Mouse (Mus musculus): ENCODE measurements around the gene Zfp853. TPM values are rescaled to one million over a fixed set of nuclear protein-coding genes. Genes with fewer than 3 reads are reported as not detected.

The Zfp853 gene
- total RNA-seq, 4 experiments from 2014 or later: 0.12 TPM; not detected in 3

- no peak for DNase-seq (ENCODE audit: low spot score)
These were observed 1.4 kb upstream of the Zfp853 start for GRCm38 (mm10) chr5:143294862-143295261.

- no peak for DNase-seq (ENCODE audit: low spot score)
These were observed 544 bp downstream of the Zfp853 start for GRCm38 (mm10) chr5:143292879-143293278.

- DNase-seq (ENCODE audit: low spot score): no peak
These were observed 4.1 kb downstream of the Zfp853 start for GRCm38 (mm10) chr5:143289299-143289698.

- no peak for DNase-seq (ENCODE audit: low spot score)
These were observed 5.0 kb downstream of the Zfp853 start for GRCm38 (mm10) chr5:143288378-143288911.

GRCm38 (mm10) chr5:143287774-143288328 is 5.6 kb downstream of the Zfp853 start:
- no peak for DNase-seq (ENCODE audit: low spot score)

GRCm38 (mm10) chr5:143284762-143285161 is 8.7 kb downstream of the Zfp853 start:
- DNase-seq (ENCODE audit: low spot score): no peak

GRCm38 (mm10) chr5:143279247-143279646 is 14.2 kb downstream of the Zfp853 start:
- no peak for DNase-seq (ENCODE audit: low spot score)

GRCm38 (mm10) chr5:143275761-143276160 is 17.7 kb downstream of the Zfp853 start:
- DNase-seq (ENCODE audit: low spot score): no peak

GRCm38 (mm10) chr5:143272540-143273330 is 20.7 kb downstream of the Zfp853 start:
- no peak for DNase-seq (ENCODE audit: low spot score)

- no peak for DNase-seq (ENCODE audit: low spot score)
These were observed 21.3 kb downstream of the Zfp853 start for GRCm38 (mm10) chr5:143272108-143272507.

- DNase-seq (ENCODE audit: low spot score): peak; percentile 15
These were observed 21.8 kb downstream of the Zfp853 start for GRCm38 (mm10) chr5:143271642-143272041.

GRCm38 (mm10) chr5:143270151-143270519 is 23.3 kb downstream of the Zfp853 start:
- no peak for DNase-seq (ENCODE audit: low spot score)

GRCm38 (mm10) chr5:143269363-143270150 is 23.9 kb downstream of the Zfp853 start, which contains the start of gene Zfp316:
Zfp316 (minus strand) TSS chr5:143270022.
- DNase-seq (ENCODE audit: low spot score): peak; percentile 58

- DNase-seq (ENCODE audit: low spot score): no peak
These were observed 24.4 kb downstream of the Zfp853 start for GRCm38 (mm10) chr5:143268985-143269362.

- DNase-seq (ENCODE audit: low spot score): no peak
These were observed 26.6 kb downstream of the Zfp853 start for GRCm38 (mm10) chr5:143266794-143267193.

- DNase-seq (ENCODE audit: low spot score): no peak
These were observed 28.0 kb downstream of the Zfp853 start for GRCm38 (mm10) chr5:143265409-143265808.

- DNase-seq (ENCODE audit: low spot score): no peak
These were observed 28.7 kb downstream of the Zfp853 start for GRCm38 (mm10) chr5:143264689-143265088.

- DNase-seq (ENCODE audit: low spot score): no peak
These were observed 31.8 kb downstream of the Zfp853 start for GRCm38 (mm10) chr5:143261636-143262035.

GRCm38 (mm10) chr5:143255802-143256201 is 37.6 kb downstream of the Zfp853 start:
- DNase-seq (ENCODE audit: low spot score): no peak

- DNase-seq (ENCODE audit: low spot score): no peak
These were observed 38.3 kb downstream of the Zfp853 start for GRCm38 (mm10) chr5:143255131-143255519.

GRCm38 (mm10) chr5:143254487-143255130 is 38.8 kb downstream of the Zfp853 start:
- no peak for DNase-seq (ENCODE audit: low spot score)

All from heart, adult 8-10 months (tissue).